Mouse (Mus musculus): ENCODE data around the gene CK137956. TPM values are rescaled to one million over a fixed set of nuclear protein-coding genes. Genes with fewer than 3 reads are reported as not detected.
A peak's percentile ranks its signal among the peaks of the same experiment; 100 is the strongest.

CK137956 gene
- polyA plus RNA-seq (2012; ENCODE audit: insufficient read depth, low replicate concordance): not detected in 2 replicates

- H3K27me3 ChIP-seq (replicated peaks): peaks cover 18% of the 10 kb centered on the region
- no peaks in the 10 kb centered on the region for H3K4me1 ChIP-seq
- no peak within 1 kb of the TSS for H3K4me3 ChIP-seq (replicated peaks)
- no peak for TF ChIP-seq GATA1 (IDR thresholded peaks at IDR 0.05; ENCODE audit: borderline replicate concordance, low read length)
- TF ChIP-seq FLI1 (IDR thresholded peaks at IDR 0.05; ENCODE audit: low read length): no peak
- peaks cover 9% of the 10 kb centered on the region; the same call in 1 of the 2 replicates for H3K9me3 ChIP-seq
- no peaks in the 10 kb centered on the region for H3K36me3 ChIP-seq (replicated peaks; ENCODE audit: low read length)
Observed at GRCm38 (mm10) chr4:127970901-127971868, at the start of gene CK137956. CK137956 (minus strand) TSS chr4:127970951.

GRCm38 (mm10) chr4:128019465-128019864, 48.7 kb upstream of the CK137956 start:
- no peak overlapping the region for H3K4me3 ChIP-seq (replicated peaks)
- TF ChIP-seq FLI1 (IDR thresholded peaks at IDR 0.05; ENCODE audit: low read length) (no peak), GATA1 (IDR thresholded peaks at IDR 0.05; ENCODE audit: borderline replicate concordance, low read length) (no peak)
- peaks cover 40% of the 10 kb centered on the region for H3K9me3 ChIP-seq
- H3K36me3 ChIP-seq (replicated peaks; ENCODE audit: low read length): no peaks in the 10 kb centered on the region
- H3K27me3 ChIP-seq (replicated peaks): no peaks in the 10 kb centered on the region
- no peaks in the 10 kb centered on the region for H3K4me1 ChIP-seq

DNA sequence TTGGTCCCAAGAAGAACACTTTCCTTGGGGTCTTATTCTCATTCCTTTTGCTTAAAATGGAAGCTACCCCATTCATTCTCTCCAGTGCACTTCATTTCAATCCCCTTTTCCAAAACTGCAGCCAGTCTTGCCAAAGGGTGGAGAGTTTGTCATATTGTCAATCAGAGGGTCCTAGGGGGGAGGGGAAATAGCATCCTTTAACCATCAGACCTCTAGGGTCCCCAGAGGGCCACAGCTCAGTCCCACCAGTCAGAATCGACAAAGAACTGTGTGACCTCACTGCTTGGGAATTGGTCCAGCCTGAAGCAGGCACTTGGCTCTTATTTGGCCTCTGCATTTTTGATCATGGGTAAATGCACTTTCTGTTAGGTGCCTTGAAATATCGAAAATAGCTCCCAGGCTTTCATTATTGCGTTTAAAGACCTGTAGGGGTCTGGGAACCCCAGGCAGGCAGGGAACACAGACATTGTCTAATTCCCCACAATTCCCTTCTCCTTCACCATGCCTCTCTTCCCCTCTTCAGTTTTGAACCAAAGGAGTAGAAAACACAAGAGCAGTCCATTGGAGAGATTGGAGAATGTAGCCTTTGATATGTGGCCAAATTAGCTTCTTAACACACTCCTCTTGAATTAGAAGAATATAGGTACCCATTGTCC, 34.2 kb upstream of the CK137956 start:
- Histone ChIP-seq H3K4me3 (replicated peaks) (no peak overlapping the region), H3K36me3 (replicated peaks; ENCODE audit: low read length) (no peaks in the 10 kb centered on the region), H3K4me1 (no peaks in the 10 kb centered on the region), H3K9me3 (peaks cover 61% of the 10 kb centered on the region), H3K27me3 (replicated peaks) (no peaks in the 10 kb centered on the region)
- no peak for TF ChIP-seq FLI1 (IDR thresholded peaks at IDR 0.05; ENCODE audit: low read length)
- TF ChIP-seq GATA1 (IDR thresholded peaks at IDR 0.05; ENCODE audit: borderline replicate concordance, low read length): no peak

- TF ChIP-seq FLI1 (IDR thresholded peaks at IDR 0.05; ENCODE audit: low read length) (no peak), GATA1 (IDR thresholded peaks at IDR 0.05; ENCODE audit: borderline replicate concordance, low read length) (no peak)
- H3K36me3 ChIP-seq (replicated peaks; ENCODE audit: low read length): no peaks in the 10 kb centered on the region
- peaks cover 66% of the 10 kb centered on the region for H3K9me3 ChIP-seq
- peak overlapping the region; percentile 21 for H3K4me3 ChIP-seq (replicated peaks)
- no peaks in the 10 kb centered on the region for H3K4me1 ChIP-seq
- H3K27me3 ChIP-seq (replicated peaks): no peaks in the 10 kb centered on the region
Observed at GRCm38 (mm10) chr4:128002638-128003101, 31.9 kb upstream of the CK137956 start.

- Histone ChIP-seq H3K4me1 (no peaks in the 10 kb centered on the region), H3K36me3 (replicated peaks; ENCODE audit: low read length) (no peaks in the 10 kb centered on the region), H3K9me3 (peaks cover 40% of the 10 kb centered on the region), H3K4me3 (replicated peaks) (no peak overlapping the region), H3K27me3 (replicated peaks) (no peaks in the 10 kb centered on the region)
- no peak for TF ChIP-seq FLI1 (IDR thresholded peaks at IDR 0.05; ENCODE audit: low read length)
- no peak for TF ChIP-seq GATA1 (IDR thresholded peaks at IDR 0.05; ENCODE audit: borderline replicate concordance, low read length)
Observed at GRCm38 (mm10) chr4:127999281-127999680, 28.5 kb upstream of the CK137956 start.

DNA sequence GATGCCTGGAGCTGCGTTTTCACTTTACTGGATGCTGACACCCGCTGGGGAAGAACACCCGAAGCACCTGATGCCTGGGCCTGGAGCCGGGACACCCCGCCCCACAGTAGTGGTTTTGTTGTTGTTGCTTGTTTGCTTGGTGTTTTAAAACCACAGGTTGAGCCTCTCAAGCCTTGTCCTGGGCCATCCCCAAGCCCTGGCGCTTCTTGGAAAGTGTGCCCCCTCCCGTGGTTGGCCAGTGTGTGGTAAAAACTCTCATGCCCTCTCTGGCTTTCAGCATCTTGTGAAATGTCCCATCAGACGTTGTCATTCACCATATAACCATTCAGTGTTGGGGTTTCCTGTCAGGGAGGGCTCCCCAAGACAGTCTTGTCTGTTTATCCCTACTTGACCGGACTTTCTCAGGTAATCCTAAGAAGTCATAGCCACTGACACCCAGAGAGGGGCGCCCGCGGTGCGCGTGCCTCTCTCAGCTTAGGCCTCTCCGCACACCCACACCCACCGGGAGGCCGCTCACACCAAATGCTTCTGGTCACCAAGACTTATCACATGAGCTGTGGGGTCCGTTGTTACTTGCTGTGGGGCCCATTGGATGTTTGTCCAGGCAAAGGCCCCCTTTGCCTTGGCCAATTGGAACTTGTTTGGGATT, 18.7 kb upstream of the CK137956 start:
- H3K4me3 ChIP-seq (replicated peaks): no peak overlapping the region
- TF ChIP-seq FLI1 (IDR thresholded peaks at IDR 0.05; ENCODE audit: low read length) (no peak), GATA1 (IDR thresholded peaks at IDR 0.05; ENCODE audit: borderline replicate concordance, low read length) (no peak)
- H3K36me3 ChIP-seq (replicated peaks; ENCODE audit: low read length): no peaks in the 10 kb centered on the region
- no peaks in the 10 kb centered on the region for H3K4me1 ChIP-seq
- peaks cover 53% of the 10 kb centered on the region for H3K27me3 ChIP-seq (replicated peaks)
- peaks cover 11% of the 10 kb centered on the region; the same call in 1 of the 2 replicates for H3K9me3 ChIP-seq

DNA sequence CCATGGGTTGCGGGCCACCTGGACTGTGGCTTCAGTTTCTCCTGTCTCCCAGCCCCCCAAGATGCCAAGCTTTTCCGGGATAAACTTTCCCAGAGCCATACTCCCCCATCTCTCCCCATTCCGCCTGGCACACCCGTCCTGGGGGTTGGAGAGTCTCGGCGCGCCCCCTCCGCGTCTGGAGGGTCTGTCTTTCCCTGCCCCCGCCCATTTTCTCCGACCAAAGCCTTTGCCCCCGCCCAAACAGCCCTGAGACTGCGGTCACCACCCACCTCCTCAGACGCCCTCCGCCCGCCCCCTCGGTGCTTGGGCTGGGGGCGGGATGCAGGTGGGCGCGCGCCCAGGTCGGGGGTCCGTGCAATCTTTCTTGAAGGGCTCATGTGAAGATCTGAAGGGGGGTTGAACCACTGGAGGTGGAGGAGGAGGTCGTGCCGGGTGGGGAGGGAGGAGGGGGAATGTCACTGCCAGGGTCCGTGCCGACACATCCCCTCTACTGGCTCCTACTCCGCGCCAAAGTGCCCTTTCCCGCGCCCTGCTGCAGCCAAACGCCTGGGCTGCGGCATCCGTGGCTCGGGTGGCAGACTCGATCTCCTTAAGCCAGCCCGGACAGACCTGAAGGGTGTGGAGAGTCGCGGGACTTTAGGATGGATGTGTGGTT, 17.9 kb upstream of the CK137956 start:
- no peaks in the 10 kb centered on the region for H3K4me1 ChIP-seq
- H3K4me3 ChIP-seq (replicated peaks): no peak overlapping the region
- peaks cover 15% of the 10 kb centered on the region; the same call in 1 of the 2 replicates for H3K9me3 ChIP-seq
- no peak for TF ChIP-seq GATA1 (IDR thresholded peaks at IDR 0.05; ENCODE audit: borderline replicate concordance, low read length)
- no peak for TF ChIP-seq FLI1 (IDR thresholded peaks at IDR 0.05; ENCODE audit: low read length)
- H3K27me3 ChIP-seq (replicated peaks): peaks cover 53% of the 10 kb centered on the region
- H3K36me3 ChIP-seq (replicated peaks; ENCODE audit: low read length): no peaks in the 10 kb centered on the region

GRCm38 (mm10) chr4:127987784-127988455, 17.2 kb upstream of the CK137956 start, which contains the start of gene Csmd2:
Csmd2 (plus strand) TSS chr4:127987857.
- no peak for TF ChIP-seq FLI1 (IDR thresholded peaks at IDR 0.05; ENCODE audit: low read length)
- no peak for TF ChIP-seq GATA1 (IDR thresholded peaks at IDR 0.05; ENCODE audit: borderline replicate concordance, low read length)
- Histone ChIP-seq H3K4me1 (no peaks in the 10 kb centered on the region), H3K27me3 (replicated peaks) (peaks cover 53% of the 10 kb centered on the region), H3K4me3 (replicated peaks) (no peak within 1 kb of the TSS), H3K9me3 (peaks cover 15% of the 10 kb centered on the region; the same call in 1 of the 2 replicates), H3K36me3 (replicated peaks; ENCODE audit: low read length) (no peaks in the 10 kb centered on the region)

All from megakaryocyte, embryonic 14.5 days (primary cell).